Mouse (Mus musculus) liver, adult 2 months (tissue): ENCODE results near the gene Slc25a30. TPM values are rescaled to one million over a fixed set of nuclear protein-coding genes. Genes with fewer than 3 reads are reported as not detected.

ENCODE experiments used
- DNase-seq: peaks from one replicate; pipeline ENCODE4 v3.0.0-alpha.2; 2011; ENCODE audit warnings: low read depth, low spot score; ENCODE audit errors: extremely low read depth
- H3K27ac ChIP-seq: fragments of 200-500 bp; replicated peaks from 2 replicates; pipeline ENCODE4 v1.5.1; 2012; ENCODE audit warnings: low read depth, mild to moderate bottlenecking, control low read depth, inconsistent platforms, low read length; ENCODE audit not compliant: insufficient read depth
- H3K27me3 ChIP-seq: fragments of 200-500 bp; 2 replicates; pipeline ENCODE4 v1.6.1; 2012; ENCODE audit warnings: mild to moderate bottlenecking, moderate library complexity, low read length, inconsistent platforms; ENCODE audit not compliant: control insufficient read depth, insufficient read depth
- H3K36me3 ChIP-seq: fragments of 200-500 bp; 2 replicates; pipeline ENCODE4 v1.6.1; 2012; ENCODE audit warnings: low read length, inconsistent platforms; ENCODE audit not compliant: control insufficient read depth, insufficient read depth
- H3K4me1 ChIP-seq: fragments of 200-500 bp; 2 replicates; pipeline ENCODE4 v1.6.1; 2011; ENCODE audit warnings: low read length; ENCODE audit not compliant: control insufficient read depth, insufficient read depth
- H3K4me3 ChIP-seq: fragments of 200-500 bp; 2 replicates; pipeline ENCODE4 v1.5.1; 2011; ENCODE audit warnings: low read depth, mild to moderate bottlenecking, control low read depth, low read length, moderate library complexity; ENCODE audit not compliant: insufficient read depth
- H3K79me2 ChIP-seq: fragments of 200-500 bp; 2 replicates; pipeline ENCODE4 v1.6.1; 2012; ENCODE audit warnings: inconsistent platforms, mild to moderate bottlenecking, low read length, moderate library complexity; ENCODE audit not compliant: control insufficient read depth, insufficient read depth
- H3K9ac ChIP-seq: fragments of 200-500 bp; 2 replicates; pipeline ENCODE4 v1.6.1; 2012; ENCODE audit warnings: low read depth, mild to moderate bottlenecking, control low read depth, inconsistent platforms, low read length
- CTCF ChIP-seq: fragments of 200-500 bp; IDR thresholded peaks from 2 replicates; pipeline ENCODE4 v1.5.1; 2011; ENCODE audit warnings: low read depth, low read length, control low read depth
- POLR2A ChIP-seq: fragments of 200-500 bp; IDR thresholded peaks from 2 replicates; pipeline ENCODE4 v1.6.1; 2011; ENCODE audit warnings: low read length, control low read depth; ENCODE audit not compliant: insufficient read depth; ENCODE audit errors: extremely low read depth
- WGBS: fragments of 180-500 bp; shearing (Covaris S2); methylation state at CpG from one replicate; pipeline ENCODE4 v1.1.7; 2018; 5-methylcytosine and 5-hydroxymethylcytosine counted together
- polyA plus RNA-seq: library from polyadenylated mRNA; depleted of rRNA; stranded (reverse); fragments of >200 nt; gene quantifications from 2 replicates; pipeline ENCODE4 v1.2.3, GENCODE M21; 2012; rRNA removed
- total RNA-seq: library from RNA; depleted of rRNA; stranded (reverse); fragments of >200 nt; gene quantifications from 2 replicates; pipeline ENCODE4 v1.2.3, GENCODE M21; 2014; rRNA removed

Gene Slc25a30
- total and polyA plus RNA-seq, 2 experiments: 14.8 to 17.4 TPM

- H3K4me1 ChIP-seq: no peaks in the 10 kb centered on the region
- TF ChIP-seq CTCF: no peak
- TF ChIP-seq POLR2A: no peak
- H3K9ac ChIP-seq: no peak overlapping the region
- WGBS: 79% methylated on average over 5 of the region's 5 CpGs
- no peak overlapping the region for H3K27ac ChIP-seq
- no peaks in the 10 kb centered on the region for H3K79me2 ChIP-seq
- no peak overlapping the region for H3K4me3 ChIP-seq
- no peak for DNase-seq
- peaks cover 66% of the 10 kb centered on the region for H3K36me3 ChIP-seq
- no peaks in the 10 kb centered on the region for H3K27me3 ChIP-seq
Observed at GRCm38 (mm10) chr14:75712687-75713086, 74.2 kb downstream of the Slc25a30 start.

GRCm38 (mm10) chr14:75711731-75712130 lies 75.1 kb downstream of the Slc25a30 start:
- H3K36me3 ChIP-seq: peaks cover 70% of the 10 kb centered on the region

More at GRCm38 (mm10) chr14:75711731-75712130, 75.1 kb downstream of the Slc25a30 start:
- no peaks in the 10 kb centered on the region for H3K79me2 ChIP-seq
- no peak overlapping the region for H3K27ac ChIP-seq
- H3K4me1 ChIP-seq: no peaks in the 10 kb centered on the region
- H3K4me3 ChIP-seq: no peak overlapping the region
- H3K27me3 ChIP-seq: no peaks in the 10 kb centered on the region
- DNase-seq: no peak
- WGBS: 95% methylated on average over 3 of the region's 3 CpGs
- H3K9ac ChIP-seq: no peak overlapping the region
- TF ChIP-seq POLR2A (no peak), CTCF (no peak)

Other genes starting within 250 kb of the Slc25a30 start
- not detected in 2 replicates for gene Spert, start 193.9 kb downstream of the Slc25a30 start, total RNA-seq
- gene Spert, start 193.9 kb downstream of the Slc25a30 start, polyA plus RNA-seq: not detected in 2 replicates
- not detected in 2 replicates for gene Erich6b, start 144.8 kb downstream of the Slc25a30 start, total RNA-seq
- not detected in 2 replicates for gene Erich6b, start 144.8 kb downstream of the Slc25a30 start, polyA plus RNA-seq
- gene Cog3, start 32.5 kb downstream of the Slc25a30 start, total RNA-seq: 10.9 and 12.3 TPM in 2 replicates
- gene Cog3, start 32.5 kb downstream of the Slc25a30 start, polyA plus RNA-seq: 4.2 and 5.3 TPM in 2 replicates
- 1,382 and 1,429 TPM in 2 replicates for gene Tpt1, start 58.1 kb upstream of the Slc25a30 start, total RNA-seq
- gene Tpt1, start 58.1 kb upstream of the Slc25a30 start, polyA plus RNA-seq: 1,392 and 1,422 TPM in 2 replicates
- not detected in 2 replicates for gene Kctd4, start 168.0 kb upstream of the Slc25a30 start, total RNA-seq
- gene Kctd4, start 168.0 kb upstream of the Slc25a30 start, polyA plus RNA-seq: not detected in 2 replicates
- gene Gtf2f2, start 223.8 kb upstream of the Slc25a30 start, total RNA-seq: 7.3 and 9.7 TPM in 2 replicates
- gene Gtf2f2, start 223.8 kb upstream of the Slc25a30 start, polyA plus RNA-seq: 1.5 and 2.0 TPM in 2 replicates